Mouse (Mus musculus): ENCODE measurements around the gene Polr3h. TPM values are rescaled to one million over a fixed set of nuclear protein-coding genes. Genes with fewer than 3 reads are reported as not detected.

Gene Polr3h
- total RNA-seq, 1 experiment = 83.7 TPM

GRCm38 (mm10) chr15:81897607-81898285, 28.3 kb downstream of the Polr3h start:
- H3K9ac ChIP-seq (ENCODE audit: insufficient read depth, low read depth, low read length, poor library complexity, severe bottlenecking) = no peak overlapping the region
- no peak overlapping the region for H3K27ac ChIP-seq (ENCODE audit: insufficient read depth, low read depth, low read length, poor library complexity, severe bottlenecking)
- peaks cover 44% of the 10 kb centered on the region for H3K36me3 ChIP-seq (ENCODE audit: control insufficient read depth, insufficient read depth, low read length, poor library complexity, severe bottlenecking)
- DNase-seq (ENCODE audit: low read depth, low spot score) = no peak
- no peaks in the 10 kb centered on the region for H3K9me3 ChIP-seq (ENCODE audit: control insufficient read depth, insufficient read depth, low read depth, low read length)
- in situ Hi-C loops (cut with MboI; ENCODE audit: low sequenced_read_pairs in 2 of 2, unreplicated experiment in 2 of 2) = no loop called here
- H3K4me3 ChIP-seq (ENCODE audit: insufficient read depth in 1 of 2, low read depth in 1 of 2, low read length in 2 of 2, poor library complexity in 1 of 2, severe bottlenecking in 1 of 2) = no peak overlapping the region
- peaks cover 0 to 2% of the 10 kb centered on the region in 2 experiments; a peak in 2 of 4 replicates for H3K4me1 ChIP-seq (ENCODE audit: control insufficient read depth in 2 of 2, insufficient read depth in 2 of 2, low read length in 2 of 2, poor library complexity in 1 of 2)
- TF ChIP-seq CHD2 (IDR thresholded peaks at IDR 0.05; ENCODE audit: low read depth, low read length) = no peak
- no peak for TF ChIP-seq ZC3H11A (IDR thresholded peaks at IDR 0.05; ENCODE audit: borderline replicate concordance, low read depth, low read length)
- no peak for TF ChIP-seq ZNF384 (IDR thresholded peaks at IDR 0.05; ENCODE audit: low read depth, low read length)
- TF ChIP-seq HCFC1 (IDR thresholded peaks at IDR 0.05; ENCODE audit: borderline replicate concordance, insufficient read depth, low read length) = no peak
- TF ChIP-seq MAFK (IDR thresholded peaks at IDR 0.05; ENCODE audit: insufficient read depth, low read depth, low read length) = no peak

DNA sequence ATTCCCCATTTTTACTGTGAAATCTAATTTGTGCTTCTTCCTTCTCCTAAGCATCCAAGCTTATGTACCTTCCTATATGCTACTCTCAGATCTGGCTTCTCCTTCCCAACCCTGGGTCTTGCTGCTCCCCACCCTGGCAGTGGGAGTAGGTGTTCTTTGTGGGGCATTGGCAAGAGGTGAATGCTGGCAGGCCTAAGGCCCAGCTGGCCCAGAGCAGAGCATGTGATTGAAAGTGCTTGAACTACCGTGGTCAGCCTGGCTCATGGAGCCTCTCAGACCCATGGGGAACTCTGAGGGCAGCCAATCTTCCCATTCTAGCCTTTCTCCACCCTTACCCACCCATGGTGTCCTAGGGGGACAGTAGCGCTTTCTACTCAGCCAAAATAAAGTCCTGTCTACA, 29.6 kb downstream of the Polr3h start:
- no peaks in the 10 kb centered on the region for H3K9me3 ChIP-seq (ENCODE audit: control insufficient read depth, insufficient read depth, low read depth, low read length)
- no peak for DNase-seq (ENCODE audit: low read depth, low spot score)
- H3K4me1 ChIP-seq (ENCODE audit: control insufficient read depth in 2 of 2, insufficient read depth in 2 of 2, low read length in 2 of 2, poor library complexity in 1 of 2) = peaks cover 6 to 8% of the 10 kb centered on the region in 2 experiments
- peaks cover 38% of the 10 kb centered on the region for H3K36me3 ChIP-seq (ENCODE audit: control insufficient read depth, insufficient read depth, low read length, poor library complexity, severe bottlenecking)
- H3K4me3 ChIP-seq (ENCODE audit: insufficient read depth in 1 of 2, low read depth in 1 of 2, low read length in 2 of 2, poor library complexity in 1 of 2, severe bottlenecking in 1 of 2) = no peak overlapping the region
- no peak overlapping the region for H3K9ac ChIP-seq (ENCODE audit: insufficient read depth, low read depth, low read length, poor library complexity, severe bottlenecking)
- in situ Hi-C loops (cut with MboI; ENCODE audit: low sequenced_read_pairs in 2 of 2, unreplicated experiment in 2 of 2) = no loop called here
- no peak overlapping the region for H3K27ac ChIP-seq (ENCODE audit: insufficient read depth, low read depth, low read length, poor library complexity, severe bottlenecking)
- TF ChIP-seq MAFK (IDR thresholded peaks at IDR 0.05; ENCODE audit: insufficient read depth, low read depth, low read length) (no peak), ZC3H11A (IDR thresholded peaks at IDR 0.05; ENCODE audit: borderline replicate concordance, low read depth, low read length) (no peak)

DNA sequence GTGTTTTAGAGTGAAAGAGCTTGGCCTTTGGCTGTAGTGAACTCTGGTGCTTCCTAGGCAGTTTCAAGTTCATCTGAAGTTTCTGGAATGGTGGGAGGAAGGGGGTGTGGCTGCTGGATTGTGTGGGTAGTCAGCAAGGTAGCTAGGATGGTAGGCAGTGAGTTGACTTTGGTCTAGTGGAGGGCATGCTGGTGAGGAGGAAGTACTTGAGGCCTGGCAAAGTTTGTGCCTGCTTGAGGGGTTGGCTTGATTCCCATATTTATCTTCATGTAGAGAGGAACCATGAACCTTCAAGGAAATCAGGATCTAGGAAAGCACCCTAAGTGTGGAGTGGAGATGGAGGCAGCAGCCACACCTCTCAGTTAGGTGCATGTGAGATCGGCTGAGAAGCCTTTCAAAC, 32.0 kb downstream of the Polr3h start:
- in situ Hi-C loops (cut with MboI; ENCODE audit: low sequenced_read_pairs in 2 of 2, unreplicated experiment in 2 of 2) = no loop called here
- Histone ChIP-seq H3K4me3 (ENCODE audit: insufficient read depth in 1 of 2, low read depth in 1 of 2, low read length in 2 of 2, poor library complexity in 1 of 2, severe bottlenecking in 1 of 2) (no peak overlapping the region), H3K9ac (ENCODE audit: insufficient read depth, low read depth, low read length, poor library complexity, severe bottlenecking) (no peak overlapping the region), H3K9me3 (ENCODE audit: control insufficient read depth, insufficient read depth, low read depth, low read length) (no peaks in the 10 kb centered on the region), H3K36me3 (ENCODE audit: control insufficient read depth, insufficient read depth, low read length, poor library complexity, severe bottlenecking) (peaks cover 26% of the 10 kb centered on the region), H3K27ac (ENCODE audit: insufficient read depth, low read depth, low read length, poor library complexity, severe bottlenecking) (0 out of 2 replicates have a peak overlapping the region, but pooled peaks have one; percentile 36), H3K4me1 (ENCODE audit: control insufficient read depth in 2 of 2, insufficient read depth in 2 of 2, low read length in 2 of 2, poor library complexity in 1 of 2) (peaks cover 8 to 11% of the 10 kb centered on the region in 2 experiments)
- no peak for DNase-seq (ENCODE audit: low read depth, low spot score)
- TF ChIP-seq CHD2 (IDR thresholded peaks at IDR 0.05; ENCODE audit: low read depth, low read length) (no peak), MAFK (IDR thresholded peaks at IDR 0.05; ENCODE audit: insufficient read depth, low read depth, low read length) (no peak), ZNF384 (IDR thresholded peaks at IDR 0.05; ENCODE audit: low read depth, low read length) (no peak), ZC3H11A (IDR thresholded peaks at IDR 0.05; ENCODE audit: borderline replicate concordance, low read depth, low read length) (no peak), HCFC1 (IDR thresholded peaks at IDR 0.05; ENCODE audit: borderline replicate concordance, insufficient read depth, low read length) (no peak)

DNA sequence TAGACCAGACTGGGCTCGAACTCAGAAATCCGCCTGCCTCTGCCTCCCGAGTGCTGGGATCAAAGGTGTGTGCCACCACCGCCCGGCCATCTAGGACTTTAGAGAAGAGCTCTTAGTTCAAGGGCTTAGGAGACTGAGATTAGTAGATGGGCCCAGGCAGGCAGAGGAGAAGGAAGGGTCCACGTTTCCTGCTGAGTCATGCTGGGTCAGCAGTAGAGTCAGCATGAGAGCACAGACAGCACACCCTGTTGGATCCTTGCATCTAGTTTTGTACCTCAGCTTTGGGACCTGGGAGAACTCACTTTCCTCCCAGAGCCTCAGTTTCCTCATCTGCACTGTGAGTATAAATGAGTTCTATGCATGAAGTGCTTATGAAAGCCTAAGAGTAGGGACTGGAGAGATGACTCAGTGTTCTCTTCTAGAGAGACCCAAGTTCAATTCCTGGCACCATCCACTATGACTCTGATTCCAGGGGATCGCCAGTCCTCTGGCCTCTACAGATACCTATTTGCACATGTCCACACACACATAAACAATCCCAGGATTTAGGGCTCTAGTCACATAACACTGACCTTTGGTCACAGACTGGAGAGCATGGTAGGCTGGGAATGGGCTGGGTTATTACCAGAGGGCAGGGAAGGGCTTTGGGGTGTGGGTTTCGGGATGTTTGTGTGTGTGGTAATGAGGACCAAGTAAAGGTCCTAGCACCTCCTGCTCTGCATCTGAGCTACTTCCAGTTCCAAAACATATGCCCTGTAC, 34.0 kb downstream of the Polr3h start:
- in situ Hi-C loops (cut with MboI; ENCODE audit: low sequenced_read_pairs in 2 of 2, unreplicated experiment in 2 of 2) = no loop called here
- TF ChIP-seq MAFK (IDR thresholded peaks at IDR 0.05; ENCODE audit: insufficient read depth, low read depth, low read length) (peak; percentile 98), ZNF384 (IDR thresholded peaks at IDR 0.05; ENCODE audit: low read depth, low read length) (no peak)
- Histone ChIP-seq H3K36me3 (ENCODE audit: control insufficient read depth, insufficient read depth, low read length, poor library complexity, severe bottlenecking) (peaks cover 19% of the 10 kb centered on the region), H3K9me3 (ENCODE audit: control insufficient read depth, insufficient read depth, low read depth, low read length) (no peaks in the 10 kb centered on the region), H3K27ac (ENCODE audit: insufficient read depth, low read depth, low read length, poor library complexity, severe bottlenecking) (peak overlapping the region; percentile 59), H3K9ac (ENCODE audit: insufficient read depth, low read depth, low read length, poor library complexity, severe bottlenecking) (peak overlapping the region; percentile 30; the same call in 1 of the 2 replicates), H3K4me1 (ENCODE audit: control insufficient read depth in 2 of 2, insufficient read depth in 2 of 2, low read length in 2 of 2, poor library complexity in 1 of 2) (peaks cover 8 to 11% of the 10 kb centered on the region in 2 experiments), H3K4me3 (ENCODE audit: insufficient read depth in 1 of 2, low read depth in 1 of 2, low read length in 2 of 2, poor library complexity in 1 of 2, severe bottlenecking in 1 of 2) (no peak overlapping the region)
- DNase-seq (ENCODE audit: low read depth, low spot score) = peak; percentile 54

All from ES-E14 (cell line).